Mouse (Mus musculus) small intestine, adult 2 months (tissue): ENCODE results near the gene Btrc.

Experiments used
- CTCF ChIP-seq: fragments of 200-500 bp; IDR thresholded peaks from 2 replicates; pipeline ENCODE4 v1.5.1; 2012; ENCODE audit warnings: low read depth, mild to moderate bottlenecking, control low read depth, inconsistent platforms, low read length, moderate library complexity, mixed read lengths; ENCODE audit not compliant: insufficient replicate concordance, insufficient read length; ENCODE audit errors: extremely low read depth
- POLR2A ChIP-seq: fragments of 200-500 bp; IDR thresholded peaks from 2 replicates; pipeline ENCODE4 v1.6.1; 2012; ENCODE audit warnings: low read depth, mild to moderate bottlenecking, control low read depth, inconsistent platforms, low read length, moderate library complexity

GRCm38 (mm10) chr19:45527382-45527781, 163.8 kb downstream of the Btrc start:
- TF ChIP-seq CTCF = no peak
- TF ChIP-seq POLR2A = no peak
